Mouse (Mus musculus) heart, embryonic 10.5 days (tissue): ENCODE data around the gene Ugp2. TPM values are rescaled to one million over a fixed set of nuclear protein-coding genes. Genes with fewer than 3 reads are reported as not detected.
A peak's percentile ranks its signal among the peaks of the same experiment; 100 is the strongest.

Experiments
- DNase-seq: peaks from one replicate; pipeline ENCODE4 v3.0.0-alpha.2; 2017; ENCODE audit warnings: low spot score
- H3K27ac ChIP-seq: fragments of 300-500 bp; sonication (generic); 2 replicates; pipeline ENCODE4 v1.5.1; 2016; ENCODE audit warnings: mild to moderate bottlenecking
- H3K27me3 ChIP-seq: fragments of 300-500 bp; sonication (generic); 2 replicates; pipeline ENCODE4 v1.6.1; 2016; ENCODE audit warnings: mild to moderate bottlenecking; ENCODE audit not compliant: poor library complexity, insufficient read depth, severe bottlenecking
- H3K36me3 ChIP-seq: fragments of 300-500 bp; sonication (generic); 2 replicates; pipeline ENCODE4 v1.6.1; 2016; ENCODE audit warnings: mild to moderate bottlenecking, moderate library complexity
- H3K4me1 ChIP-seq: fragments of 300-500 bp; sonication (generic); 2 replicates; pipeline ENCODE4 v1.6.1; 2016; ENCODE audit warnings: mild to moderate bottlenecking
- H3K4me3 ChIP-seq: fragments of 300-500 bp; sonication (generic); 2 replicates; pipeline ENCODE4 v1.5.1; 2016; ENCODE audit warnings: mild to moderate bottlenecking, moderate library complexity
- H3K9me3 ChIP-seq: fragments of 300-500 bp; sonication (generic); 2 replicates; pipeline ENCODE4 v1.6.1; 2016; ENCODE audit warnings: mild to moderate bottlenecking, moderate library complexity
- WGBS: fragments of 180-500 bp; shearing (Covaris S2); methylation state at CpG from one replicate; pipeline ENCODE4 v1.1.7; 2016; 5-methylcytosine and 5-hydroxymethylcytosine counted together
- polyA plus RNA-seq: library from polyadenylated mRNA; unstranded; fragments of >200 nt; fragmentation: Nextera tagmentation; extraction: Ambion mirVana; gene quantifications from 2 replicates; pipeline ENCODE4 v1.2.1, GENCODE M21; 2016

Gene Ugp2
- 150 and 200 TPM in 2 replicates for polyA plus RNA-seq

DNA sequence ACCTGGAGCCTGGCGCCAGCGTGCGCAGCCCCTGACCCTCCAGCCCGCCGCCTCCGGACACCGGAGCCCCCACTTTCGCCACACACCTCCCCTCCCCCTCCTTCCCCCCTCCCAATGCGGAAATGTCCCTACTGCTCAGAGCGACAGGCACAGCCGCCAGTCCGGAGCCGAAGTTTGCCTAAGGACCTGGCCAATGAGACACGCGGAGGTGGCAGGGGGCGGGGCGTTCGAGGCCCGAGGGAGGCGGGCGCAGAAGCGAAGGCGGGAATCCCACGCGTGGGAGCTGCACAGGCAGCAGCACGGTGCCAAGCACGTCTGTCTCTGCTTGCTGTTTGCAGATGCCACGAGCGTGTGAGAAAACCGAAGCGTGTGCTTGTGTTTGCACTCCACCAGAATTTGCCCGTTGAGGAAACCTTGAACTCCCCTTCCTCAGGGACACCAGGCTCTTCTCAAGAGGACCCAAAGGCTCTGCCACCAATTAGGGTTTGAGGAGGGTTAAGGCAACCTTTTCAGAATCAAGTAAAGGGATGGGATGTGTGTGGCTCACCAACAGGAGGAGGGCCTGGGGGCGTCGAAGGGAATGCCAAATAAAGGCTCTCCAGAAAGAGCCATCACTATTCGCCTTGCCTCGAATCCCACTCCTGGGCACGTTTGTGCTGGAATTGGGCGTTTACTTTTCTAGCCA, at the start of gene Ugp2:
Gene Ugp2, minus strand, starts transcription at position 80 of the 685 bp plus-strand sequence.
- peak within 1 kb of the TSS; percentile 98 for H3K27ac ChIP-seq
- H3K4me3 ChIP-seq, result peak within 1 kb of the TSS; percentile 74
- peaks cover 14% of the 10 kb centered on the region; the same call in 1 of the 2 replicates for H3K4me1 ChIP-seq
- DNase-seq, result peak; percentile 98
- WGBS, result 5% methylated on average over 38 of the region's 38 CpGs
- H3K27me3 ChIP-seq, result no peaks in the 10 kb centered on the region
- H3K9me3 ChIP-seq, result no peaks in the 10 kb centered on the region
- H3K36me3 ChIP-seq, result no peaks in the 10 kb centered on the region

DNA sequence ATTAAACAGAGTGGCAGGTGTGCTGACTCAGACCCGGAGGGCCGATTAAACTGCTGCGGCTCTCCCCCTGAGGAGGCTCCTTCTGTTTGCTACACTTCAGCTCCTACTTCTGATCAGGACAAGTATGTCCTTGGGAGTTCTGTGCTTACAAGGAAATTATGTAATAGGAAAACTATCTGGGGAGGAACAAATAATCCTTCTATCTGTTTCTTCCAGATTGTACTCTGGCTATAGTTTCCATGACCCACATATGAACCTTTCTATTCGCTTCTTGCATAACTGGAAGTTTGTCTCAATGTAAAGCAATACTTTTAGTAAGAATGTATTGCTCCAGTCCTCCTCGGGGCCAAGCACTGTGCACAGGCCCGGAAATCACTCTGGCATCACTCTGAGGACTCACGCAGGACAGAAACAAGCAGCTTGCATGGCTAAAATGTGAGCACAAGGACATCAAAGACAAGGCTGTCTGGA, 43.9 kb upstream of the Ugp2 start:
- Histone ChIP-seq H3K27me3 (no peaks in the 10 kb centered on the region), H3K4me3 (no peak overlapping the region), H3K9me3 (no peaks in the 10 kb centered on the region), H3K27ac (peak overlapping the region; percentile 36; the same call in 1 of the 2 replicates), H3K36me3 (no peaks in the 10 kb centered on the region), H3K4me1 (peaks cover 8% of the 10 kb centered on the region; the same call in 1 of the 2 replicates)
- 47% methylated on average over 7 of the region's 7 CpGs for WGBS
- no peak for DNase-seq

DNA sequence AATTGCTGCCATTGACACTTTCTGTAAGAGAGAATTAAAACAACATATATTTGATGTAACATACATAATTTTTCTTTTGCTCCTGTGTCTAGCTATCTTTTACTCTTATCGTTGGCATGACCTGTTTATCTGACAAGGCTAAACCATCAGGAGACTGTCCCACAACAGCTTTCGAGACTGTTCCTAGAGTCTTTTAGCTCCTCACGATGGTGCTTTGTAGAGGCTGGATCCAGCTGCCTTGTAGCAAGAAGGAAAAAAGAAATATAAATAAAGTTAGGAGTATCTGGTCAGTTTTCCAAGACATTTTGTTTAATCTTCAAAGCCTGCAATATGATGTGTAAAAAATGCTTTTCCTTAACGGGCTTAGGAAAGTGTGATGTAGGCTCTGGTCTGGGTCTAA, 35.7 kb upstream of the Ugp2 start:
- Histone ChIP-seq H3K27me3 (no peaks in the 10 kb centered on the region), H3K36me3 (no peaks in the 10 kb centered on the region), H3K4me1 (no peaks in the 10 kb centered on the region), H3K27ac (no peak overlapping the region), H3K9me3 (no peaks in the 10 kb centered on the region), H3K4me3 (no peak overlapping the region)
- 63% methylated on average over 4 of the region's 4 CpGs for WGBS
- no peak for DNase-seq

DNA sequence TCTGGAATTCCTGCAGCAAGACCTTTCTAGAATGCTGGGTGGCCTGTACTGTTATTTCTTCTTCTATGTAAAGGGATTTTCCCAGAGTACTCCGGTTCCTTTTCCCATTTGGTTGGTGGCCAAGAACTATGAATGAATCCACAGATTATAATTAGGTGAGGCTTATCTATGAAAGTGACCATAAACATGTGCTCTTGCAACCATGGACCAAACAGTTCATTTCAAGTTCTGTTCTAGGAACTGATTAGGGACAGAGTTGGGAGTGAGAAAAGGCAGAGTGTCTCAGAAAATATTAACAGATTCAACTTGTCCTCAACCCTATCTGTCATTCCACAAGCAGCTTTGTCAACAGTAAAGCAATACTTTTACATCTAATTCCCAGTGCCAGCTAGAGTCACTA, 35.1 kb upstream of the Ugp2 start:
- WGBS, result 74% methylated on average over 1 of the region's 1 CpGs
- no peaks in the 10 kb centered on the region for H3K9me3 ChIP-seq
- no peak overlapping the region for H3K27ac ChIP-seq
- H3K4me3 ChIP-seq, result no peak overlapping the region
- no peaks in the 10 kb centered on the region for H3K27me3 ChIP-seq
- H3K36me3 ChIP-seq, result no peaks in the 10 kb centered on the region
- no peaks in the 10 kb centered on the region for H3K4me1 ChIP-seq
- no peak for DNase-seq

DNA sequence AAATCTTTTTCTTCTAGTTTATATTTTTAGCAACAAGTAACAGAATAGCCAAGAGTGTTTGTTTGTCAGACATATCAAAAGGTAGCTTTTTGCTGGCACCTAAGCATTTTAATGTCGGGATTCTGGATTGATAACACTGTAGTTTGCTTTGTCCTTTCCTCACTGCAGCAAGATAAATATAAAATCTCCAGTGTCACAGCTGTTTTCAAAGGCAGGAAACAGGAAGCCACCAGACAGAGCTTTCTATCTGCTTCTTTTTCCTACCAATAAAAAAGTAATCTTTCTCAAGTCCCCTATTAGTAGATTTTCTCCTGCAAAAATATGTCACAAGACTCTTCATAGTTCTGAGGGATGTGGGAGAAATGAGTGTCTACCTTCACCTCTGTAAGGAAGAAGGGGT, 32.9 kb upstream of the Ugp2 start:
- Histone ChIP-seq H3K9me3 (no peaks in the 10 kb centered on the region), H3K36me3 (no peaks in the 10 kb centered on the region), H3K4me1 (peaks cover 17% of the 10 kb centered on the region), H3K27ac (no peak overlapping the region), H3K27me3 (no peaks in the 10 kb centered on the region), H3K4me3 (no peak overlapping the region)
- DNase-seq, result no peak
- 49% methylated on average over 1 of the region's 1 CpGs for WGBS

DNA sequence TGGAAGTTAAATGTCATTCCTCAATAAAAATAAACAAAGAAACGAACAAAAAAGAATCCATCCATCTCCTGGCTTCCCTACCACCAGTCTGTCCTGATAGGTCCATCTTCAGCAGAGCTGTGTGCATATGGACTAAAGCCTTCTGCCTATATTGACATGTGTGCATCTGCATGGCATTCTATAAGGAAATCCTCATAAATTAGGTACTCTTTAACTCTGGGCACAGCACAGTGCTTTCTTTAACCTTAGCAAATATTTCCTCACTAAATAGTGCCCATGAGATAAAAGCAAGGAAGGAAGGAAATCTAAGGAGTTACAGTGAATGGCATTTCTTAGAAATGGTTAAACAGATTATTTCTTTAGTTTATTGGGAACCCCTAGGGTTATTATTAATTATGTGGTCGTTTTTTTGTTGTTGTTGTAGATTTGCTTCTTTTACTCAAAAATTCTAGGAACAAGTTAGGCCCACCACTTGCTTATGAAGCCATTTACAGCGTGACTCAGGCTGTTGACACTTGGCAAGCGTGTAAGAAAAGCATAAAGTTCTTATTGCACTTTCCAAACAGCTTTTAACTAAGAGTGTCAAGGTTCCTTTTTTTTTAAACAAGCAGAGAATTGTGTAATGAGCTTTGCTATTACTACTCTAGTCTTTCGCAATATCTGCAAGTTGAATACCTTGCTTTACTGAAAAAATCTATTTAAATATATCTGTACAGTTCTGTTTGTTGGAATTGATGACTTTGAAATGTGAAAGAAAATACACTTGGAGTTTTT, 31.7 kb upstream of the Ugp2 start:
- no peak for DNase-seq
- Histone ChIP-seq H3K27me3 (no peaks in the 10 kb centered on the region), H3K27ac (no peak overlapping the region), H3K9me3 (no peaks in the 10 kb centered on the region), H3K4me1 (peaks cover 18% of the 10 kb centered on the region), H3K4me3 (no peak overlapping the region), H3K36me3 (no peaks in the 10 kb centered on the region)
- 67% methylated on average over 5 of the region's 5 CpGs for WGBS

DNA sequence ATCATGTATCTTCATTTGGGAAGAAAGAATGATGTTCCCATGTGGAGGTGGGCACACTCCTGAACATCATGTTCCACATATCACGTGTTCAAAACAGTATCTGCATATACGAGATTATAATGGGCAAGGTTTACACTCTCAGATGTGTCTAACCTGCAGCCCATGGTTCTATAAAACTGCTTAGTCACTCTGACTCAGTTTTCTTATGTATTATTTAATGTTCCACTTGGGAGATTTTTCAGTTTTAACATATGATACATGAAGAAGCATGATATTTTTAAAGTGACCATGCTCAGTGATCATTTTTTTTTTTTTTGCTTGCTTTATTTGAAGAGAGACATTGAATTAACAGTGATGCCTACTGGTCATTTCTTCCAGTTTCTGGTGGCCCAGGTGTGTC, 30.2 kb upstream of the Ugp2 start:
- no peaks in the 10 kb centered on the region for H3K36me3 ChIP-seq
- no peaks in the 10 kb centered on the region for H3K27me3 ChIP-seq
- peaks cover 18% of the 10 kb centered on the region for H3K4me1 ChIP-seq
- H3K27ac ChIP-seq, result no peak overlapping the region
- no peaks in the 10 kb centered on the region for H3K9me3 ChIP-seq
- H3K4me3 ChIP-seq, result no peak overlapping the region
- WGBS, result 81% methylated on average over 2 of the region's 2 CpGs
- no peak for DNase-seq

DNA sequence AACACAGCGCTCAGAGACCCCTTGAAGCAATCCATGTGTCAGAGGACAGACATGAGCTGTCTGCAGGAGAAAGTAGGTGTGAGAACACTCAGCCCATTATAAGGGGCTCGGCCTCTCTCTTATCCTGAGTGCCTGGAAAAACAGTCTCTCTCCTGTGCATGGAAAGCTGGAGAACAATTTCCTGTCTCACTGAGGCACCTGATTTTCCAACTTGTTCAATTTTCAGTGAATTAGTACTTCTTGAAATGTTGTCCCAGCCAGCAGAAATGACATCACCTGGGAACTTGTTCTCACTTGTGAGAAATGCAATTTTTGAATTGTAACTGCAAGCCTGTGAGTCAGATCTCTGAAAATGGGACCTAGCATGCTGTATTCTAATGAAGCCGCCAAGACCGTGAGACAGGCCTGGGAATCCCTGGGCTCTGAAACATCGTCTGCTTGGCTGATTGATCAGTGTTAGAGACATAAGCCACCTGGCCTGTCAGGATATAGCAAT, 28.2 kb upstream of the Ugp2 start:
- Histone ChIP-seq H3K4me3 (no peak overlapping the region), H3K9me3 (peaks cover 5% of the 10 kb centered on the region; the same call in 1 of the 2 replicates), H3K27me3 (no peaks in the 10 kb centered on the region), H3K36me3 (peaks cover 2% of the 10 kb centered on the region; the same call in 1 of the 2 replicates), H3K27ac (peak overlapping the region; percentile 84), H3K4me1 (peaks cover 18% of the 10 kb centered on the region)
- WGBS, result 9% methylated on average over 5 of the region's 5 CpGs
- peak; percentile 87 for DNase-seq

DNA sequence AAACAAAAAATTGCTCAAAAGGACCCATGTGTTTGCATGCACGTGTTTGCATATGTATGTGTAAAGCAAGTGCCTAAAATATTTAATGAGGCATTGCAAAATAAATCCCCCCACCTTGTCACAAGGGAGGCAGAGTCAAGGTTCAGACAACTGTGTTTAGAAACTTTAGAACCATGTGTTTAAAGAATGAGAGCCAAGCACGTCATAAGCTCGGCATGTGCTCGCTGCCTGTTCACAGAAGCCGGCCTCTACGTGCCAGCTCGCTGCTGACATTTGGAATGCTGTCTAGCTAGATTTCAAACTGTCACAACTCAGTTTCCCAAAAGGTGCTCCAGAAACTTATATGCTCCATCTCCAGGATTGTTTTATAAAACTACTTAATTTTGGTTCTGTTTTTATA, 27.5 kb upstream of the Ugp2 start:
- H3K4me1 ChIP-seq, result peaks cover 18% of the 10 kb centered on the region
- no peak overlapping the region for H3K4me3 ChIP-seq
- peak; percentile 78 for DNase-seq
- H3K27ac ChIP-seq, result peak overlapping the region; percentile 84
- 22% methylated on average over 7 of the region's 7 CpGs for WGBS
- peaks cover 5% of the 10 kb centered on the region; the same call in 1 of the 2 replicates for H3K9me3 ChIP-seq
- peaks cover 2% of the 10 kb centered on the region; the same call in 1 of the 2 replicates for H3K36me3 ChIP-seq
- no peaks in the 10 kb centered on the region for H3K27me3 ChIP-seq

DNA sequence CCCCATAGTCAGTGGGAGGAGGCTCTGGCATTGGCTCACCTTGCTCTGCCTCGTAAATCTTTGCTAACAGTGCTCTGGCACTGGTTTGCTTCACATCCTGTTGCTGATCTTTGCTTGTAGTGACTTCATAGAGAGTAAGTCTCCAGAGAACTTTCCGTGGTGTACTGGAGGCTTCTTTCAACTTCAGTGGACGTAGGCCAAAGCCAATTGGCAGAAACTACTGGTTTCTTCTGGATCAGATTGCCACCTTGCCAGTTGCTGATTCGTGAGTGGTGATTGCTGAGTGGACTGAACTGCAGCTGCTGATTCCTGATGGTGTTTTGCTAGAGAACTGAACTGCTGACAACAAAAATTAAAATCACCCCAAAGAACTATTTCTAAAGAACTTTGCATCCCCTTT, 15.8 kb upstream of the Ugp2 start:
- DNase-seq, result no peak
- Histone ChIP-seq H3K36me3 (no peaks in the 10 kb centered on the region), H3K27ac (no peak overlapping the region), H3K9me3 (no peaks in the 10 kb centered on the region), H3K4me3 (no peak overlapping the region), H3K4me1 (no peaks in the 10 kb centered on the region), H3K27me3 (no peaks in the 10 kb centered on the region)
- WGBS, result 76% methylated on average over 4 of the region's 4 CpGs

DNA sequence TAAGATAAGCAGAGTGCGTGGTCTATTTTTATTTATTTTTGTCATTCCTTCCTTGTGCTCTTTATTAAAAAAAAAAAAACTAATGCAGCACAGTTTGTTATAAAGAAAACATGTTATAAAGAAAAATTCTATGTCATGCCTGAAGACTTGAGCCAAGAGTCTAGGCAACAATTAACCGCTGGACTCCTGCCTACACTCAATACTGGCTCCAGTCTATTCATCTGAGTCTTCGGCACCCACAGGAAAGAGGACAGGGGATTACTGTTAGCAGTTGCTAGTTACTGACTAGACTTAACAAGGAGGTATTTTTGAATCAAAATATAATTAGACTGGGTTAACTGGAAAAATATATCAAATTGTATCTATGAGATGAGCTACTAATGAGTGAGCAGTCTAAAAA, 3.1 kb upstream of the Ugp2 start:
- Histone ChIP-seq H3K27ac (no peak overlapping the region), H3K36me3 (no peaks in the 10 kb centered on the region), H3K9me3 (no peaks in the 10 kb centered on the region), H3K4me1 (peaks cover 6% of the 10 kb centered on the region; the same call in 1 of the 2 replicates), H3K4me3 (no peak overlapping the region), H3K27me3 (no peaks in the 10 kb centered on the region; the same call in 1 of the 2 replicates)
- 95% methylated on average over 3 of the region's 3 CpGs for WGBS
- no peak for DNase-seq

DNA sequence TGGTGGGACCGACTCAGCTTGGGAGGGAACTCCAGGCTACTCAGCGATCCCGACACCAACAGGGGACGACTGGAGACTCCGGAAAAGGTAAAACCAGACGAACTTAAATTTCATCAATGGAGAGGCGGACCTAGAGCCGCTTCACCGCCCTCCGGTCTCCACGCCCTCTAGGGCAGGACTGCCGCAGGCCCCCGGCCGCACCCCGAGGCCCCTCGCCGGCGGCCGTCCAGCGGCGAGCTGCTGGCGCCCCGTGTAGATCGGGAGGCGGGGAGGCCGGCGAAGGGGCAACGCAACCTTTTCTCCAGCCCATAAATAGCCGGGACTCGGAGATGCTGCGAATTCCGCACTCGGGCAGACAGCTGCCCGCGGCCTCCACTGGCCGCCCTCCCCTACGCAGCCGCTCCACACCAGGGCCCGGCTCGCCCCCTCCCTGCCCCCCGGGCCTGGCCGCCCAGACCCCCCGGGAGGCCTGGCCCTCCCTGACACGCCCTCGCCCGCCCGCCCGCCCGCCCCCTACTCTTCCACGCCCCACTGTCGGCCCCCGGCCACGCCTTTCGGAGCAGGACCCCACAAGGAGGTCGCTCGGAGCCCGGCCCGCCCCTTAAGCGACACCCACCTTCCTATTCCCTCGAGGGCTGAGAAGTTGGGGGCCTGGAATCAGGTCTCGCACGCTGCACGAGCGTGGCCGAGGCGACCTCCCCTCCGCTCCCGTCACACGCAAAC, 441 bp downstream of the Ugp2 start:
- peaks cover 14% of the 10 kb centered on the region; the same call in 1 of the 2 replicates for H3K4me1 ChIP-seq
- WGBS, result under 1% methylated on average over 63 of the region's 69 CpGs
- no peaks in the 10 kb centered on the region for H3K9me3 ChIP-seq
- no peaks in the 10 kb centered on the region for H3K27me3 ChIP-seq
- H3K27ac ChIP-seq, result peak overlapping the region; percentile 98
- peak; percentile 97 for DNase-seq
- peak overlapping the region; percentile 74 for H3K4me3 ChIP-seq
- no peaks in the 10 kb centered on the region for H3K36me3 ChIP-seq
